Mouse (Mus musculus) activated CD4-positive, CD25-positive, alpha-beta regulatory T cell, adult 4 months (primary cell): Measurements from ENCODE around the gene Rpl23. TPM values are rescaled to one million over a fixed set of nuclear protein-coding genes. Genes with fewer than 3 reads are reported as not detected.
A peak's percentile ranks its signal among the peaks of the same experiment; 100 is the strongest.
"Not testable (repeated sequence)": the region's sequence is repeated elsewhere in the genome, so short reads cannot be mapped to it uniquely, and the experiment has no call there.

Source experiments
- ATAC-seq: one replicate; pipeline ENCODE4 v1.8.0; 2017
- polyA plus RNA-seq, 2 experiments: library from polyadenylated mRNA; unstranded; fragments of 100-300 nt; shearing (Covaris generic); gene quantifications; one replicate each; pipeline ENCODE4 v1.2.1; 2017

The Rpl23 gene
- polyA plus RNA-seq, 2 experiments from 2014 or later, result 1,077 to 1,095 TPM

DNA sequence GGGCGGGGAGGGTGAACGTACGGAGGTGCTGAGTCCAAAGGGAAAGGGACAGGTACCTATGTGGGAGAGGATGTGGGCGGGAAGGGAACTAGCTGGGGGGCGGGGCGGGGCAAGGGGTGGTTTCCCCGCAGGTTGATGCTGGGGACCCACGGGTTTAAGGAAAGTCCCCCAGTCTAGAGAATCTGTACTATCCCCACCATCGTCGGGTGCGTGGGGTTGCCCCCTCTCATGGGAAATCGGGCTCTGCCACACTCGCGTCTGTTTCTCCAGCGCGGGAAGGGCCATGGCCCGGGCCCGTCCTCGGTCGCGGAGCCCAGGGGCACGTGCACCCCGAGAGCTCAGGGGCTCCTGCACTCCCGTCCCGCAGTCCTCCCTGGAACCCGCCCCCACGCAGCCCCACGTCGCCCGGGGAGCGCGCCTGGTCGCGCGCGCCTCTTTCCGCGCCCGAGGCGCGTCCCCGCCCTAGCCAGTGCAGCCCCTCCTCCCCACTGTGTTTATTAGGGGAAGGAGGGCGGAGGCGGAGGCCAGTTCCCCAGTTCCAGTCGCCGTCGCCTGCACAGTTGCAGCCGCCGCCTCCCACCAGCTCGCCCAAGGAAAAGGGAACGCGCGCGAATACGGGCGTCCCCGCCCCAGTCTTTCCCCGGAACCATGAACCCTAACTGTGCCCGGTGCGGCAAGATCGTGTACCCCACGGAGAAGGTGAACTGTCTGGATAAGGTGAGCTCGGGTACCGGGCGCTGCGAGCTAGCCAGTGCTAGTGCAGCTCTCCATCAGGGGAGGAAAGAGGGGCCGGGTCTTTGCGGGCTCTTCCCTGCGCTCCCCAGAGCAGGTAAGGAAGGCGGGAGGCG lies 17.1 kb upstream of the Rpl23 start:
- peak; percentile 63 for ATAC-seq

DNA sequence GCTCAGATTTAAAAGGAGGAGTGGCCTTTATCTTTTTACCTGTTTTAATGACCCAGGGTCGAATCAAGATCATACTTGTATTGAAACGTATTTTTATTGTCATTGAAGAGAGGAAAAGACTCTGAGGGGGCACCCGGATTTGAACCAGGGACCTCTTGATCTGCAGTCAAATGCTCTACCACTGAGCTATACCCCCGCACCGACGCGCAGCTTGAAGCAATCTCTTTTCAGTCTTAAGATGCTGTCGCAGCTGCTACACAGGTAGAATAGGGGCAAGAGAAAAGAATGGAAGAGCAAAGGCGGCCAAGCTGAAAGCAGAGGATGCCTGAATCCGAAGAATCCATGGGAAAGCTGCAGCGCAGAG lies 16.5 kb upstream of the Rpl23 start, which contains the start of gene Lasp1:
TSS of gene Lasp1 (plus strand) at position 219 of the 364 bp plus-strand sequence.
- ATAC-seq, result peak; percentile 20

DNA sequence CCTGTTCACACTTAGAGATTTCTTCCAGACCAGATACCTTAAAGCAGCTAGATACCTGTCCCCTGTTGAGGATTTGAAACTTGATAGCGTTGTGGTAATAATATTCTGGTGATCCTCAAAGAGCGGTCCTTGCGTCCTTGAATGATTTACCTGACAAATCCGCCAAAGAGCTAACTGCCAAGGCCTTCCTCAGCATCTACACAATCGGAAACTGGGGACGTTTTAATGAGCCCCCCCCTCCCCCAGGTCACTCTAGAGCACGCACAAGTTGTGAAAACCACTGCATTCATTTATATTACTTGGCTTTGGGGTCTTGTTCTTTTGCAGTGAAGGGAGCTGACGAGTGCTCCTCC lies 15.8 kb upstream of the Rpl23 start:
- ATAC-seq, result no peak

DNA sequence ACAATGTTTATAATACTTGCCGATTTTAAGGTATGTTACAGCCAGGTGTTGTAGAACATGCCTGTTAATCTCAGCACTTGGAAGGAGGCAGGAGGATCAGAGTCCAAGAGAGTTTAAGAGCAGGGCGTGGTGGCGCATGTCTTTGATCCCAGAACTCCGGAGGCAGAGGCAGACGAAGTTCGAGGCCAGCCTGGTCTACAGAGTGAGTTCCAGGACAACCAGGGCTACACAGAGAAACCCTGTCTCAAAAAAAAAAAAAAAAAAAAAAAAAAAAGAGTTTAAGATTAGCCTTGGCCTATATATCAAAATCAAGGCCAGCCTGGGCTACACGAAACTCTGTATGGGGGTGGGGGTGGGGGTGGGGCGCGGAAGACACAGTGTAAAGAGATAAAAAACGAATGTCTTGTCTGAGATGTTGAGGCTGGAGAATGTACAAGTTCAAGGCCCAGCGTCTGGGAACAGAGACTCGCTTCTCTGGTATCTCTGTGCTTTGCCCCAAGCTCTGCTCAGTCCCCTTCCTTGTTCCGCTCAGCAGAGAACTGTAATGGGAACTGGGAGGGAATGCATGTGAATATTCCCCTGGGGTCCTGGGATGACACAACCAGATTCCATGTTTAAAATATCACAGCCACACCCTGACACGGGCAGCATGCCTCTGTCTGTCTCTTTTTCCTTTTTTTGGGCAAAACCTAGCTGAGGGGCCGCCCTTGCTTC lies 15.3 kb upstream of the Rpl23 start:
- ATAC-seq, result no peak

DNA sequence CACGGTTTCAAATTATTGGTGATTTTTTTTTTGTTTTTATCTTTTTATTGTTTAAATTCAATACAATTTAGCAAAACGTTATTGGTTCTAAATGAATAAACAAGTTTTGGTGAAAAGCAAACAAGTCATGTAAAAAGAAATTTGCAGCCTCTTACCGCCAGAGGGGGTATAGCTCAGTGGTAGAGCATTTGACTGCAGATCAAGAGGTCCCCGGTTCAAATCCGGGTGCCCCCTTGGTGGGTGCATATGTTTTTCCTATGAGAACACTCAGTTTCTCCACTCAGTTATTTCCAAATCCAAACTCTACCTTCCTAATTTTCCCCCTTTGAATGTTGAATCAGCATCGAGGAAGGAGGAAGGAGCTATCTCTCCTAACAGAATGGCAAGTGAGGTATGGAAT lies 14.7 kb upstream of the Rpl23 start:
- ATAC-seq, result no peak

DNA sequence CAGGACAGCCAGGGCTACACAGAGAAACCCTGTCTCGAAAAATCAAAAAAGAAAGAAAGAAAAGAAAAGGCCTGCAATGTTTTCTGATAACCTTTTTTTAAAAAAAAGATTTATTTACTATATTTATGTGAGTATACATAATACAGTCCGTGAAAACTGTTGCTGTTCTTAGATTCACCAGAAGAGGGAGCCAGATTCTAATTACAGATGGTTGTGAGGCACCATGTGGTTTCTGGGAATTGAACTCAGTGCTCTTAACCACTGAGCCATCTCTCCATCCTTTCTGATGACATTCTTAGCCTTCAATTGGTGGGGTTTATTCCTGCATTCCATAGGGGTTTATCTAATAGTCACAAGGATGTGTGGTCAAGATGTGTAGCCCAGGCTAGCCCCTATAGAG lies 10.9 kb upstream of the Rpl23 start:
- ATAC-seq, result peak; percentile 43

DNA sequence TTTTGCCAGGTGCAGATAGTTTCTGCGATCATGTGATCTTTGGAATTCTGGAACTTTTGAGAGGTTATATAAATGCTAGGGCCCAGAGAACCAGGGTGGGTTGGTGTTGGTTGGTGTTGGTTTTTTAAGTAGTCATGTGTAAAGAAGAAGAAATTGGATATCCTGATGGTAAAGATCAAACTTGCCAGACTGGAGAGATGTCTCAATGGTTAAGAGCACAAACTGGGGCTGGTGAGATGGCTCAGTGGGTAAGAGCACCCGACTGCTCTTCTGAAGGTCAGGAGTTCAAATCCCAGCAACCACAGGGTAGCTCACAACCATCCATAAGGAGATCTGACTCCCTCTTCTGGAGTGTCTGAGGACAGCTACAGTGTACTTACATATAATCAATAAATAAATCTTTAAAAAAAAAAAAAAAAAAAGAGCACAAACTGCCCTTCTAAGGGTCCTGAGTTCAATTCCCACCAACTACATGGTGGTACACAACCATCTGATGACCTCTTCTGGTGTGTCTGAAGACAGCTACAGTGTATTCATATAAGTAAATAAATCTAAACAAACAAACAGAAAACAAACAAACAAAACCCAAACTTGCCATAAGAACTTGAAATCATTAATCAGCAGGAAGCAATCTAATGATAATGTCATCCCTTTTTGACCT lies 8.7 kb upstream of the Rpl23 start:
- not testable (repeated sequence) for ATAC-seq

DNA sequence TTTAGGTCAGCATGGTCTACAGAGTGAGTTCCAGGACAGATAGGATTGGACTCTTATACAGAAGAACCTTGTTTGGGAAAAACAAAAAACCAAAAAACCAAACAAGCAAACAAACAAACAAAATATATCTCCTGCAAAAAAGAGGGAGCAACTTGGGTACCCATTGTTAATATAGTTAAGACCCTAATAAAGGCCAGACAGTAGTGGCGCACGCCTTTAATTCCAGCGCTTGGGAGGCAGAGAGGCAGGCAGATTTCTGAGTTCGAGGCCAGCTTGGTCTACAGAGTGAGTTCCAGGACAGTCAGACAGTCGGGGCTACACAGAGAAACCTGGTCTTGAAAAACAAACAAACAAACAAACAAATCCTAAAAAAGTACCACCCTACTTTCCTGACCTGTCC lies 7.5 kb upstream of the Rpl23 start:
- no peak for ATAC-seq

DNA sequence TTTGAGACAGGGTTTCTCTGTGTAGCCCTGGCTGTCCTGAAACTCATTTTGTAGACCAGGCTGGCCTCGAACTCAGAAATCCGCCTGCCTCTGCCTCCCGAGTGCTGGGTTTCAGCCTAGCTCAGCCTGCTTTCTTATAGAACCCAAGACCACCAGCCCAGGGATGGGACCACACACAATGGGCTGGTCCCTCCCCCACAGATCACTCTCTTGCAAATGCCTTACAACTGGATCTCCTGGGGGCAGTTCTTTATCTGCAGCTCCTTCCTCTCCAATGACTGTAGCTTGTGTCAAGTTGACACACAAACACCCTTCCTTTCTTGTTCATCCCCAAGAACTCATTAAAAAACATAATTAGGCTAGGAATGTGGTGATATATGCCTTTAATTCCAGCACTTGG lies 5.7 kb upstream of the Rpl23 start:
- no peak for ATAC-seq

DNA sequence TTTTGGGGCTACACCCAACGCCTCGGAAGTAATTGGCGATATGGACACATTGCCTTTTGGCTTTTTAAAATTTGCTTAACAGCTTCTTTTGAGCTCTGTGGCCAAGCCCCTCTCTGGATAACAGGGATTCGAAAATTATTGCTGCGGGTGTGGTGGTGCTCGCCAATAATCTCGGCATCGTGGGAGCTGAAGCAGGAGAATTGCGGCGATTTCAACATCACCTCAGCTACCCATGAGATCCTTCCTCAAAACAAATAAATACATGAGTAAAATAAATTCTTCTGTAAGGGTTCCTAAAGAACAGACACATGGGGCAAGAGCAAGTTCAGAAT lies 293 bp upstream of the Rpl23 start:
- ATAC-seq, result no peak

DNA sequence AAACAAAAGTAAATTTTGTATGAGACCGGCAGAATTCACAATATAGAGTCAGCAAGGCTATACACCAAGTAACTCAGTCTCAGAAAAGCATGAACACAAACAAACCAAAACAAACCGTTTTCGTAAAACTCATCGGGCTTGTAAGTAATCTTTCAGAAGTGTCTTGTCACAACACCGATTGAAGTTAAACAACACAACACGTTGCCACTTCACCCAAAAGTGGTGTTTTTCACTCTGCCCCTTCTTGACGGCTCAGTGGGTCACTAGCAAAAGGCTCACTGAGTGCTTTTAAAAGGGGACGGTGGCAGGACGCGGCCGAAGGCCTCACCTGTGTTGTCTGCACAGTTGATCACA lies 782 bp downstream of the Rpl23 start:
- no peak for ATAC-seq

DNA sequence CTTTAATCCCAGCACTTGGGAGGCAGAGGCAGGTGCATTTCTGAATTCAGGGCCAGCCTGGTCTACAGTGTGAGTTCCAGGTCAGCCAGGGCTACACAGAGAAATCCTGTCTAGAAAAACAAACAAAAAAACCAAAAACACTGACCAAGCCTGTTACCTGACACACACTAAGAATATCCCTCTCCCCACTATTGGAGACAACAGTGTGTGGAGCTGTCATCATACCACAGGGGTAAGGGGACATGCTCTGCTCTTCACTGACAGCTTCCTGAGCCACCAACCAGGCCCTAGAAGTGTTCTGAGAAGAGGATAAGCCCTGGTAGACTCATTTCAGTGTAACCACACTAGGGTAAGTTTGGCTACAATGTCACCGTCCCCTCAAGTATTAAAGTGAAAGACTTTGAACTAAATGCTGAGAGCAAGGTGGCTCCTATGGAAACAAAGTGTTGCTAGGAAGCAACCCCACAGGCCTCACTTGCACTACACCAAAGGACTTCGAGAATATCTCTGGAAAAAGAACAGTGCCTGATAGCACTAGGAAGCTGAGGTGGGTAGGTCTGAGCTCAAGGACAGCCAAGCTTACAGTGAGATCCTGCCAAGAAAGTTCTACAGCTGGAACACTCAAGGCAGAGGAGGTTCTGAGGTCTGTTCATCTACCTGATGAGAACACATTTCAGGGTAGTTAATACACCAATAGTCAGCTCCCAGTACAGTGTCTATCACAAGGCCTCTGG lies 2.1 kb downstream of the Rpl23 start:
- no peak for ATAC-seq

DNA sequence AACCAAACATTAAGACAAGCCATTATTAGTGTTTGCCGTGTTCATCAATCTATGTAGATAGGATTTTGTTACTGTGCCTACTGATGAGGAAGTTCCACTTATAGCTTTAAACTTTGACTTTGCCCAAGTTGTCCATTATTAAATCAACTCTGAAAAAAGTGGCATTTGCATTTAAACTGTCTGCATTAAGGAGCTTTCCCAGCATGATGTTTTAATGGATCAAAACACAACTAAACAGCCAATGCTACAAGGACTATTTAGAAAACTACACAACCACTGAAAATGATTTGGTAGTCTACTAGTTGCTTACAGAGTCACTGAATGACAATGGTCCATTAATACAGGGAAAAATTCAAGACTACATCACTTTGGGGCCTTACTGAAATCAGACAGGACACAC lies 3.3 kb downstream of the Rpl23 start:
- no peak for ATAC-seq

DNA sequence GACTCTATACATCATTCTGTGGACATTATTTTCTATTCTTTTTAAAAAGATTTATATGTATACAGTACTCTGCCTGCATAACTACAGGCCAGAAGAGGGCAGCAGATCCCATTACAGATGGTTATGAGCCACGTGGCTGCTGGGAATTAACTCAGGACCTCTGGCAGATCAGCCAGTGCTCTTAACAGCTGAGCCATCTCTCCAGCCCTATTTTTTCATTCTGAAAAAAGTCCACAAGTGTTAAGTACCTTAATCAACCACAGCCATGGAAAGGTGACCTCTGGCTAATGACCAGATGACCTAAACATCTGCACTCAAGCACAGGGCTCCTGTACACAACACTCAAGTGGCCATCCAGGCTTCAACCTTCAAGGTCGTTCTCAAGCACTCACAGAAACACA lies 5.1 kb downstream of the Rpl23 start:
- no peak for ATAC-seq

DNA sequence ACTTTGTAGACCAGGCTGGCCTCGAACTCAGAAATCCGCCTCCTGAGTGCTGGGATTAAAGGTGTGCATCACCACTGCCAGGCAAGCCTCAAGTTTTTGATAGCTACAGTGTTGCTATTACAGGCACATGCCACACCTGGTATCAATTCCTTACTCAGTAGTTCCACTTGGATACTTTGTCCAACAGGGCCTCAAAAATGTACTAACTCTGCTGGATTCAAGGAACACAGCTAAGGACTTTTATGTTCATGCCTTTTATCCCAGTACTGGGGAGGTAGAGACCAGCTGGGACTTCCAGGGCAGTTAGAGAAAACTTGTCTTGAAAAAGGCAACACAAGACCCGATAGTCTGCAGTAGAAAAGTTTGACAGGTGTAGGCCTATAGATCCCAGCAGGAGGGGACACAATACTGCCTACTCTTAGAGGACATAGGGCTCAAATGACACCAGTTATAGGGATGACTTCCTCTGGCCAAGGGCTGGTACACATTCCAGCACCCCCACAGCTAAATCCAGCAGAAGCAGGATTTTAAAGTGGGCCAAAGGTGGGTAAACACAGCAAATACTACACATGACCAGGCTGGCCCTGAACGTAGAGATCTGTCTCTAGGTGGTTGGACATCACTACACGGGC lies 5.6 kb downstream of the Rpl23 start:
- no peak for ATAC-seq

DNA sequence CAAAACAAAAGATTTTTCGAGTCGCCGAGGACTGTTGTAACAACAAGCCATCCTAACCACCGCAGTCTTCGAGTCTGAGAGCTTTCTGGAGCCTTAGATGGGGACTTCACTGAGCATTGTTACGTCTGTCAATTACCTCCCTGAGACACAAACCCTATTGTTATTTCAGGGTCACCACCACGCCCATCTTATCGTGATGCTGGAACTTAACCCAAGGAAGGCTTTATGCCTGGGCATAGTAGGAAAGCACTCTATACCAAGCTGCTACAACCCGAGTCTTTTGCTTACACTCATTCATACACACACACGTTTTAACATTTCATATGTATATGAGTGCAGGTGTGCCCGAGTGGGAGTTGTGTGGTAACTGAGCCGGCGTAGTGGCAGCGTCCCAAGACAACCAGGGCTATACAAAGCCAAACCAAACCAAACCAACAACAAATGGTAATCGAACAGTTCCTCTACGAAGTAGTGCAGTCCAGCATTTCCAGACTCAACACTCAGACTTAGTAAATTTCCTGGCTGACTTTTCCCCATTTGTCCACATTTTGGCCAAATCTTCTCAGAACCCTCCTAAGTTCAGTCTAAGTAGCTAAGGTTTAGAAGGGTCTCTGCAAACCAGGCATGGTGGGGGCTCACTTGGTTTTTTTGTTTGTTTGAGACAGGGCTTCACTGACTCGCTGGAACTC lies 6.3 kb downstream of the Rpl23 start, which contains the start of gene 1700001P01Rik:
TSS of gene 1700001P01Rik (minus strand) at position 111 of the 689 bp plus-strand sequence.
- no peak for ATAC-seq

DNA sequence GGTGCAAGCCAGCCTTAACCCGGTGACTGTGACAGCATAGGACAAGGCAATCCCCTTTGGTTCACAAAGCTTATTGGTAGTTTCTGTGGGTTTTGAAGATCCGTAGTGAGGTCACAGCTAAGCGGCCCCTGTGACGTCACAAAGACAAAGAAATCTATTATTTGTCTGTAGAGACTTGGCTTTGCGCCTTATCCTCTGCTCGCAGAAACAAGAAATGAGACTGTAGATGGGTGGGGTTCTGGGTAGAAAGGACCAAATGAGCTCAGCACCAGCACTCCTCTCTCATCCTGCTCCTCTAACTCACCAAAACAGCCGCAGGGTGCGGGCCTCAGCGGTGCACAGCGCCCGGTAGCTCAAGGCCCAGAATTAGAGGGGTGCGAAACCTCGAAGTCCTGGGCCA lies 7.1 kb downstream of the Rpl23 start:
- ATAC-seq, result no peak

DNA sequence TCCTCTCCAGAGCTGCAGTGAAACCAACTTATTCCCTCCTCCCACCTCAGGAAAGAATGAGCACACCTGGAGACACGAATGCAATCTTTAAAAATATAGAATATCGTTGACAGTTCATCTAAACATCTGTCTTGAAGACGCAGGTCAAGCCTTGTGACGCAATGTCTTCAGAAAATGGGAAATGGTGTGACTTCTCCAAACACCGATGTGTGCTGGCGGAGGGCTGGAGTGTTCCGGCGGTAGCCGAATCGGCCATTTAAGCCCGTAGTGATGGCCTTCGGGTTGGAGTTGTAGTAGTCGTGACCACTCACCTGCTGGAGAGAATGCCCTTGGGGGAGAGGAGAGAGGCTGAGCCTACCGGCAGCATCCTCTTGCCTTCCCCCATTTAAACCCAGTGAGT lies 10.8 kb downstream of the Rpl23 start:
- ATAC-seq, result no peak

DNA sequence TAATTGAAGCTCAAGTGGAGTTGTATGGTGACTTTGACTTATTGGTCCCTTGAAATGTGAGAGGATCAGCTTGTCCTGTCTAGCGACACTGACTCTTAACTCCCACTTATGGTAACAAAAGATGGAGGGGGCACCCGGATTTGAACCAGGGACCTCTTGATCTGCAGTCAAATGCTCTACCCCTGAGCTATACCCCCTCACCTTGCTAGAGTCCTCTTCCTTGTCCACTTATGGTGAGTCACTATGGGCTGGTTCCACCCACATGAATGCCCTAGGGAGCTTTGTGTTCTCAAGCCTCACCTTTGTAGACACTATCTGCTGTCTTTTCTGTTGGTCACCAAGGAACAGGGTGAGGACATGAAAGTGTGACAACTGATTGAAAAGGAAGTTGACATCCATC lies 12.5 kb downstream of the Rpl23 start:
- no peak for ATAC-seq

DNA sequence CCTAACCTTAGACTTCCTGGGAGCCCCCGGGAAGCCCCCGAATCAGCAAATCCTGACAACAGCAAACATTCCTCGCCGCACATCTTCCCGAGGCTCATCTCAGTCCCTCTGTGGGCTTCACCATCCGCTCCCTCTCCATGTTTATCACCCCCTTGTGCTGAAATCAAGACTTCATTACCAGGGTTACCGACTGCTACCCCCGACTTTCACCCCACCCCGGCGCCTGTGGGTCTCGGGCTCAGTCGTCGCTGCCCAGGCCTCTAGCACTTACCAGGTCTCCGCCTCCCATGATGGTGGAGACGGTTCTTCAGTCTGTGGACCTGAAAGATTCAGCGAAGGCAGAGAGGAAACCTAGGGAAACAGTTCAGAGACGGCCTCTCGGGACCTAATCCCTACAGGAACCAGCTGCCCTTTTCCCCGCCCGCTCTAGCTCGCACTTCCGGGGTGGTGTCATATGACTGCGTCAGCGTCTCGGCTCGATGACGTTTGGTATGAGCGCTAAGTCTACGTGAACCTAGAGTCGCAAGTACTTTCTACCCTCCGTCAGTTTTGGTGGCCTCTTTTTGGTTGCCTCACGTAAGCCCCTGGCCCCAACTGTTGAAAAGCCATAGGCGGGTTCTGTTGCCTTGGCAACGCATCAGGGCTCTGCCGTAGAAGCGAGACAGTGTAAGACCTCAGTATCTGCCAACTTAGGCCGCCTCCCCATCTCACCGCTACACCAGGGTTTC lies 15.9 kb downstream of the Rpl23 start, which contains the start of gene Cwc25:
TSS of gene Cwc25 (minus strand) at position 403 of the 728 bp plus-strand sequence.
- peak; percentile 98 for ATAC-seq

DNA sequence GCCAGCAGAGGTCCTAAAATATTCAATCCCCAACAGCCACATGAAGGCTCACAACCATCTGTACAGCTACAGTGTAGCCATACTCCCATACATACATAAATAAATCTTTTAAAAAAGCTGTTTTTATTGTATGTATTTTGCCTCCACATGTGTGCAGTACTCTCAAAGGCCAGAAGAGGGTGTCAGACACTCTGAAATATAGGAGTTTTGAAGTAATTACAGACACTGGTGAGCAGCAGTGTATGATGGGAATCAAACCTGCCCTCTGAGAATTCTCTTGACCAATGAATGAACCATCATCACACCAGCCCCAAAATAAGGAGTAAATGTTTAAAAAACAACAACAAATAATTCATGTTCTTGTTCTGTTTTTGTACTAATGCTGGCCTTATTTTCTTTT lies 20.6 kb downstream of the Rpl23 start:
- ATAC-seq, result no peak
